Mouse (Mus musculus) heart, adult 11 months (tissue): ENCODE results near the gene Vmn1r95.
"Not testable (repeated sequence)": the region's sequence is repeated elsewhere in the genome, so short reads cannot be mapped to it uniquely, and the experiment has no call there.

Experiments
- DNase-seq: peaks from one replicate; pipeline ENCODE4 v3.0.0; 2022

Gene Vmn1r95

DNA sequence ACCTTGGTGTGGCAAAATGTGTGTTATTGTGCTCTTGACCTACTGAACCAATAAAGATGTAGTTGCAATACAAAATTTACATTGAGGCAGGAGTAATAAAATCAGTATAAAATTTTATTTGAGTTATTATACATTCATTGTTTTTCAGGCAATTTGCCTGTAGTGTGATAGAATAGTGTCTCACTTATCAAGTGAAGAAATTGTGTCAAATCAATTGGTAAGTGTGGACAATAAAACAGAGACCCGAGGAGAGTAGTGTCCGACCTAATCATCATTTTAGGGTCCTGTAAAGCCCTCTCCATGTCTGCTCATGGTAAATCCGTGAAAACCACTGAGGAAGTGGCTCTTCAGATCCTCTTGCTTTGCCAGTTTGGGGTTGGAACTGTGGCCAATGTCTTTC lies at the start of gene Vmn1r95:
Gene Vmn1r95, plus strand, starts transcription at position 301 of the 400 bp plus-strand sequence.
- DNase-seq = not testable (repeated sequence)

GRCm38 (mm10) chr7:20168277-20168676 lies 25.2 kb upstream of the Vmn1r95 start, which contains the start of gene Vmn1r94:
TSS of gene Vmn1r94 (minus strand) at chr7:20168377.
- DNase-seq = not testable (repeated sequence)

DNA sequence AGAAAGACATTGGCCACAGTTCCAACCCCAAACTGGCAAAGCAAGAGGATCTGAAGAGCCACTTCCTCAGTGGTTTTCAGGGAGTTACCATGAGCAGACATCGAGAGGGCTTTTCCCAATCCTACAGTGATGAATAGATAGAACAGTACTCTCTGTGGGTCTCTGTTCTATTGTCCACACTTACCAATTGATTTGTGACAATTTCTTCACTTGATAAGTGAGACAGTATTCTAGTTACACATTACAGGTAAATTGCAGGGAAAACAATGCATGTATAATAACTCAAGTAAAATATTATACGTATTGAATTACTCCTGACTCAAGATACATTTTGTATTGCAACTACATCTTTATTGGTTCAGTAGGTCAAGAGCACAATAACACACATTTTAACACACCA lies 12.0 kb downstream of the Vmn1r95 start, which contains the start of gene Gm6164:
Gene Gm6164, minus strand, starts transcription at position 101 of the 400 bp plus-strand sequence.
- not testable (repeated sequence) for DNase-seq

GRCm38 (mm10) chr7:20233728-20234127 lies 40.2 kb downstream of the Vmn1r95 start, which contains the start of gene Gm4498:
TSS of gene Gm4498 (minus strand) at chr7:20233828.
- not testable (repeated sequence) for DNase-seq
